Mouse (Mus musculus): ENCODE results near the gene Ly6g6c. TPM values are rescaled to one million over a fixed set of nuclear protein-coding genes. Genes with fewer than 3 reads are reported as not detected.
A peak's percentile ranks its signal among the peaks of the same experiment; 100 is the strongest.

Ly6g6c gene
- polyA plus RNA-seq, 1 experiment from 2014 or later, result not detected

GRCm38 (mm10) chr17:35111774-35112173 is 46.6 kb downstream of the Ly6g6c start:
- Histone ChIP-seq H3K4me3 (no peak overlapping the region), H3K27ac (no peak overlapping the region), H3K9ac (peak overlapping the region; percentile 12; the same call in 1 of the 2 replicates), H3K4me1 (no peaks in the 10 kb centered on the region), H3K4me2 (no peak overlapping the region), H3K27me3 (no peaks in the 10 kb centered on the region), H3K36me3 (ENCODE audit: poor library complexity, severe bottlenecking) (peaks cover 31% of the 10 kb centered on the region), H3K9me3 (replicated peaks) (no peaks in the 10 kb centered on the region)
- ATAC-seq, result no peak
- 73% methylated on average over 9 of the region's 9 CpGs for WGBS

DNA sequence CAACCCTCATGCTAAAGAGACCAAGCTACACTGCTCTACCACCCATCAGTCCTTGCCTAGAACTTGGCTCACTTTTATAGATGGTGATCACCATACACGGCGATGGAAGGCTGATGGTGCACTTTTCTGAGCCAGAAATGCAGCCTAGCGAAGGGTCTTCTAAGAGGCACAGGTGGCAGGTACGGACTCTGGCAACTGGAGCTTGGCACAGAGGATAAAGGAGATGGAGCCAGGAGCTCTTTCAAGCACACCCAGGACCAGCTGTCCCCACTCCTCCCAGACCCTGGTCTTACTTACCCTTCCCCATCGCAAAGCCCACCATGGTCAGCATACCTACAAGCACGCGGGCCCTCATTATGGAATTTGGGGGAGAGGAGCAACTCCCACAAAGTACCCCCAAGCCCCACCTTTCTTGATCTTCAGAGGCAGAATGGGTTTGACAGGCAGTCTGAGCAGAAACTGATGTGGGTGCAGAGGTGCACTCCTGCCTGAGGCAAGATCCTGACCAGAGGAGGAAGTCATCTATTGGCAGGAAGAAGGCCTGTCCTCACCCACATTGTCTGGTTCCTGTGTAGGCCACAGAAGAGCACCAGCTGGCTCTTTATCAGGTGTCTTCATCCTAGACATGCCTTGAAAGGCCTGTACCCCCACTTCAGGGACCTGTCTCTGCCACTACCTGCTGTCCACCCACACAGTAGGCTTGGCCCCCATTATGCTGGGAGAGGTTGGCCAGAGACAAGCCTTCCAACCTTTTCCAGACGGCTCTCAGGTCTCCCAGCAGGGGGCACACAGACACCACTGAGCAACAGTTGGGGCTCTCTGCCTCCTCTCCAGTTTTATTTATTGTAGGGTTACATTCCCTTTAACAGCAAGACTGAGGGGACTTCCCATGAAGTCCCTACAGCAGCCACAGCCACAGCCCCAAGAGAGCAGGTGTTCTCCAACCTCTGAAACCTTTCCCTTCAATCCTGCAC is 50.1 kb downstream of the Ly6g6c start, which contains the start of gene Ly6g5b:
Ly6g5b (minus strand) TSS at position 383 of the 974 bp plus-strand sequence.
- no peak for ATAC-seq
- no peak within 1 kb of the TSS; the same call in 1 of the 2 replicates for H3K9ac ChIP-seq
- peaks cover 52% of the 10 kb centered on the region for H3K36me3 ChIP-seq (ENCODE audit: poor library complexity, severe bottlenecking)

More for the DNA sequence above, 50.1 kb downstream of the Ly6g6c start, which contains the start of gene Ly6g5b:
- Histone ChIP-seq H3K27me3 (no peaks in the 10 kb centered on the region), H3K4me2 (no peak within 1 kb of the TSS), H3K27ac (no peak within 1 kb of the TSS), H3K4me3 (no peak within 1 kb of the TSS), H3K4me1 (peaks cover 9% of the 10 kb centered on the region), H3K9me3 (replicated peaks) (no peaks in the 10 kb centered on the region)
- 85% methylated on average over 8 of the region's 8 CpGs for WGBS

Other genes with a start within 250 kb of the Ly6g6c start
- gene Stk19, start 228.4 kb upstream of the Ly6g6c start, polyA plus RNA-seq (2015; fragmentation: Nextera tagmentation; extraction: Ambion mirVana), result 36.6 and 40.0 TPM in 2 replicates
- 68.6 and 75.7 TPM in 2 replicates for gene Dxo, start 228.4 kb upstream of the Ly6g6c start, polyA plus RNA-seq (2015; fragmentation: Nextera tagmentation; extraction: Ambion mirVana)
- 50.1 and 57.9 TPM in 2 replicates for gene Skiv2l, start 215.2 kb upstream of the Ly6g6c start, polyA plus RNA-seq (2015; fragmentation: Nextera tagmentation; extraction: Ambion mirVana)
- gene Nelfe, start 215.0 kb upstream of the Ly6g6c start, polyA plus RNA-seq (2015; fragmentation: Nextera tagmentation; extraction: Ambion mirVana), result 106 and 109 TPM in 2 replicates
- gene Cfb, start 202.9 kb upstream of the Ly6g6c start, polyA plus RNA-seq (2015; fragmentation: Nextera tagmentation; extraction: Ambion mirVana), result 1.9 and 2.0 TPM in 2 replicates
- 7.8 and 9.7 TPM in 2 replicates for gene Zbtb12, start 185.9 kb upstream of the Ly6g6c start, polyA plus RNA-seq (2015; fragmentation: Nextera tagmentation; extraction: Ambion mirVana)
- gene Gm20547, start 183.3 kb upstream of the Ly6g6c start, polyA plus RNA-seq (2015; fragmentation: Nextera tagmentation; extraction: Ambion mirVana), result not detected in 2 replicates
- 0.74 and 1.4 TPM in 2 replicates for gene C2, start 167.1 kb upstream of the Ly6g6c start, polyA plus RNA-seq (2015; fragmentation: Nextera tagmentation; extraction: Ambion mirVana)
- gene Ehmt2, start 166.9 kb upstream of the Ly6g6c start, polyA plus RNA-seq (2015; fragmentation: Nextera tagmentation; extraction: Ambion mirVana), result 97.9 and 107 TPM in 2 replicates
- gene Slc44a4, start 150.9 kb upstream of the Ly6g6c start, polyA plus RNA-seq (2015; fragmentation: Nextera tagmentation; extraction: Ambion mirVana), result not detected in 2 replicates
- gene Neu1, start 134.1 kb upstream of the Ly6g6c start, polyA plus RNA-seq (2015; fragmentation: Nextera tagmentation; extraction: Ambion mirVana), result 18.0 and 18.7 TPM in 2 replicates
- 0.10 and 0.12 TPM in 2 replicates for gene Hspa1b, start 106.2 kb upstream of the Ly6g6c start, polyA plus RNA-seq (2015; fragmentation: Nextera tagmentation; extraction: Ambion mirVana)
- gene Gm20481, start 95.5 kb upstream of the Ly6g6c start, polyA plus RNA-seq (2015; fragmentation: Nextera tagmentation; extraction: Ambion mirVana), result not detected in 2 replicates
- gene Hspa1a, start 93.2 kb upstream of the Ly6g6c start, polyA plus RNA-seq (2015; fragmentation: Nextera tagmentation; extraction: Ambion mirVana), result 1.5 and 1.6 TPM in 2 replicates
- 1.00 and 1.3 TPM in 2 replicates for gene Hspa1l, start 92.7 kb upstream of the Ly6g6c start, polyA plus RNA-seq (2015; fragmentation: Nextera tagmentation; extraction: Ambion mirVana)
- 203 and 213 TPM in 2 replicates for gene Lsm2, start 83.5 kb upstream of the Ly6g6c start, polyA plus RNA-seq (2015; fragmentation: Nextera tagmentation; extraction: Ambion mirVana)
- 88.4 and 104 TPM in 2 replicates for gene Vars, start 64.4 kb upstream of the Ly6g6c start, polyA plus RNA-seq (2015; fragmentation: Nextera tagmentation; extraction: Ambion mirVana)
- 0.18 and 0.20 TPM in 2 replicates for gene Vwa7, start 48.8 kb upstream of the Ly6g6c start, polyA plus RNA-seq (2015; fragmentation: Nextera tagmentation; extraction: Ambion mirVana)
- gene Sapcd1, start 37.4 kb upstream of the Ly6g6c start, polyA plus RNA-seq (2015; fragmentation: Nextera tagmentation; extraction: Ambion mirVana), result 7.2 and 7.8 TPM in 2 replicates
- 4.5 and 5.9 TPM in 2 replicates for gene Msh5, start 18.6 kb upstream of the Ly6g6c start, polyA plus RNA-seq (2015; fragmentation: Nextera tagmentation; extraction: Ambion mirVana)
- 141 and 147 TPM in 2 replicates for gene Clic1, start 15.4 kb upstream of the Ly6g6c start, polyA plus RNA-seq (2015; fragmentation: Nextera tagmentation; extraction: Ambion mirVana)
- gene Ddah2, start 6.4 kb upstream of the Ly6g6c start, polyA plus RNA-seq (2015; fragmentation: Nextera tagmentation; extraction: Ambion mirVana), result 543 and 566 TPM in 2 replicates
- 0.29 and 0.56 TPM in 2 replicates for gene Mpig6b, start 796 bp downstream of the Ly6g6c start, polyA plus RNA-seq (2015; fragmentation: Nextera tagmentation; extraction: Ambion mirVana)
- gene Ly6g6e, start 11.5 kb downstream of the Ly6g6c start, polyA plus RNA-seq (2015; fragmentation: Nextera tagmentation; extraction: Ambion mirVana), result 1.7 and 2.3 TPM in 2 replicates
- 0.58 and 0.81 TPM in 2 replicates for gene Ly6g6d, start 12.7 kb downstream of the Ly6g6c start, polyA plus RNA-seq (2015; fragmentation: Nextera tagmentation; extraction: Ambion mirVana)
- gene Ly6g6f, start 20.2 kb downstream of the Ly6g6c start, polyA plus RNA-seq (2015; fragmentation: Nextera tagmentation; extraction: Ambion mirVana), result 0.25 TPM in 1 of 2 replicates, not detected in the other
- gene Abhd16a, start 23.9 kb downstream of the Ly6g6c start, polyA plus RNA-seq (2015; fragmentation: Nextera tagmentation; extraction: Ambion mirVana), result 74.9 and 77.6 TPM in 2 replicates
- gene Ly6g5c, start 42.9 kb downstream of the Ly6g6c start, polyA plus RNA-seq (2015; fragmentation: Nextera tagmentation; extraction: Ambion mirVana), result not detected in 2 replicates
- 1.2 and 1.3 TPM in 2 replicates for gene Ly6g5b, start 50.0 kb downstream of the Ly6g6c start, polyA plus RNA-seq (2015; fragmentation: Nextera tagmentation; extraction: Ambion mirVana)
- 32.4 and 33.3 TPM in 2 replicates for gene Gpank1, start 56.1 kb downstream of the Ly6g6c start, polyA plus RNA-seq (2015; fragmentation: Nextera tagmentation; extraction: Ambion mirVana)
- gene Csnk2b, start 56.7 kb downstream of the Ly6g6c start, polyA plus RNA-seq (2015; fragmentation: Nextera tagmentation; extraction: Ambion mirVana), result 339 and 356 TPM in 2 replicates
- gene D17H6S53E, start 61.0 kb downstream of the Ly6g6c start, polyA plus RNA-seq (2015; fragmentation: Nextera tagmentation; extraction: Ambion mirVana), result 8.3 and 8.6 TPM in 2 replicates
- 0.93 and 0.99 TPM in 2 replicates for gene Apom, start 66.7 kb downstream of the Ly6g6c start, polyA plus RNA-seq (2015; fragmentation: Nextera tagmentation; extraction: Ambion mirVana)
- 82.5 and 82.6 TPM in 2 replicates for gene Bag6, start 69.8 kb downstream of the Ly6g6c start, polyA plus RNA-seq (2015; fragmentation: Nextera tagmentation; extraction: Ambion mirVana)
- gene Prrc2a, start 99.5 kb downstream of the Ly6g6c start, polyA plus RNA-seq (2015; fragmentation: Nextera tagmentation; extraction: Ambion mirVana), result 213 TPM in 2 replicates
- 5.6 and 6.0 TPM in 2 replicates for gene Aif1, start 110.7 kb downstream of the Ly6g6c start, polyA plus RNA-seq (2015; fragmentation: Nextera tagmentation; extraction: Ambion mirVana)
- gene Lst1, start 123.1 kb downstream of the Ly6g6c start, polyA plus RNA-seq (2015; fragmentation: Nextera tagmentation; extraction: Ambion mirVana), result 3.5 and 4.2 TPM in 2 replicates
- 0.20 TPM in 1 of 2 replicates, not detected in the other for gene Ltb, start 129.1 kb downstream of the Ly6g6c start, polyA plus RNA-seq (2015; fragmentation: Nextera tagmentation; extraction: Ambion mirVana)
- not detected in 2 replicates for gene Tnf, start 136.6 kb downstream of the Ly6g6c start, polyA plus RNA-seq (2015; fragmentation: Nextera tagmentation; extraction: Ambion mirVana)
- gene Lta, start 140.0 kb downstream of the Ly6g6c start, polyA plus RNA-seq (2015; fragmentation: Nextera tagmentation; extraction: Ambion mirVana), result 0.16 TPM in 1 of 2 replicates, not detected in the other
- 0.37 and 0.59 TPM in 2 replicates for gene Gm16181, start 155.4 kb downstream of the Ly6g6c start, polyA plus RNA-seq (2015; fragmentation: Nextera tagmentation; extraction: Ambion mirVana)
- gene Atp6v1g2, start 168.3 kb downstream of the Ly6g6c start, polyA plus RNA-seq (2015; fragmentation: Nextera tagmentation; extraction: Ambion mirVana), result 20.8 and 24.3 TPM in 2 replicates
- gene Nfkbil1, start 170.4 kb downstream of the Ly6g6c start, polyA plus RNA-seq (2015; fragmentation: Nextera tagmentation; extraction: Ambion mirVana), result 10.5 and 11.2 TPM in 2 replicates
- 592 and 632 TPM in 2 replicates for gene Ddx39b, start 176.4 kb downstream of the Ly6g6c start, polyA plus RNA-seq (2015; fragmentation: Nextera tagmentation; extraction: Ambion mirVana)
- 37.7 and 45.8 TPM in 2 replicates for gene H2-D1, start 197.3 kb downstream of the Ly6g6c start, polyA plus RNA-seq (2015; fragmentation: Nextera tagmentation; extraction: Ambion mirVana)